Mouse (Mus musculus): ENCODE measurements at regions not wholly inside any gene's neighbourhood (a gene's known extent, or its start where the extent isn't known, plus 50 kb on each side); places are given as distances from the start of the nearest gene placed in this dataset.
"Not testable (repeated sequence)": the region's sequence is repeated elsewhere in the genome, so short reads cannot be mapped to it uniquely, and the experiment has no call there.

- no peak overlapping the region for H3K27ac ChIP-seq
- no peak overlapping the region for H3K4me3 ChIP-seq
- intact Hi-C loops (cut with DNase I) = no loop called here
- DNase-seq (ENCODE audit: extremely low spot score in 1 of 2, low spot score in 2 of 2) = no peak
- TF ChIP-seq CTCF (IDR thresholded peaks at IDR 0.05) = no peak
These were observed 284.0 kb downstream of the Adgb start for GRCm38 (mm10) chr10:10188113-10188512.

DNA sequence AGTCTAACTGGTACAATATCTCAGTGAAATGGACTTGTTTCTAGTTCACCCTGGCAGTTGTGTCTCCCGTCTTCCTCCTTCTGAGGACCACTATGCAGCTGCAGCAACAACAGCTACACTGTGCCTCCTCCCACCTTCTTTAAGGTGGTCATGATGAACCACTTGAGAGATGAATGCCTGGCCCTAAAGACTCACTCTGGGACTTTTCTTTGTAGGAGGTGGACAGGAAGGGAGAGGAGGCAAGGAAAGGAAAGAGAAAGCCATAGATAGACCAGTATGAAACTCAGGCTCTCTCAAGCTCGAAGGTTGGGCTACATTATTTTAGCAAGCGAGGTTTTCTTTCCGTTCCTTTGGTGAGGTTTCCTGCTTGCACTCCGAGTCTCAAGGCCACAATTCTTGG, 285.4 kb downstream of the Adgb start:
- no peak overlapping the region for H3K27ac ChIP-seq
- intact Hi-C loops (cut with DNase I) = no loop called here
- no peak overlapping the region for H3K4me3 ChIP-seq
- TF ChIP-seq CTCF (IDR thresholded peaks at IDR 0.05) = no peak
- DNase-seq (ENCODE audit: extremely low spot score in 1 of 2, low spot score in 2 of 2) = no peak

DNA sequence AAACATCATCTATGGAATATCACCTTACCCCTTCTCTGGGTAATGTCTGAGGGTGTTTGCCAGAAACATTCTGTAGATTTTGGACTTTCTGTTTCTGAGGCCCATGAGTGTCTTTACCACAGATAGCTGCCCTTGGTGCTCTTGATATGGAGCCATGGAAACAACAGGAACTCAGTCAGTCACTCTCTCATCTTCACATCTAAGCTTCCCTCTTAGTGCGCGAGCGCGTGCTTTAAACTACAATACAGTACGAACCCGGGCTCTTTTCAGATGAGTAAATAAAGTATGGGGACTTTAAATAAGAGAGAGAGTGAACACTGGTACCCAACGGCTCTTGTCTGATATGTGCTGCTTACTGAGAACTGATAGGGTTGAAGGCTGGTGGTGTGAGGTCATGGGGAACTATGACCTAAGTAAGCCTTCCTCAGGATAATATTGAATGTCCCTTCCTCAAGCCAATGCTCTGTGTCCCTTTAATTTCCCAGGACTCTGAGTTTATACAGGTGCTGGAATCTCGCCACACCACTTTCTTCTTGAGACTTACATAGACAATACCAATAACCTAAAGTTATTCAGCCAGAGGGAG, 284.5 kb upstream of the Stxbp5 start:
- no peak for DNase-seq (ENCODE audit: extremely low spot score in 1 of 2, low spot score in 2 of 2)
- no peak overlapping the region for H3K27ac ChIP-seq
- H3K4me3 ChIP-seq = no peak overlapping the region
- intact Hi-C loops (cut with DNase I) = no loop called here
- TF ChIP-seq CTCF (IDR thresholded peaks at IDR 0.05) = no peak

DNA sequence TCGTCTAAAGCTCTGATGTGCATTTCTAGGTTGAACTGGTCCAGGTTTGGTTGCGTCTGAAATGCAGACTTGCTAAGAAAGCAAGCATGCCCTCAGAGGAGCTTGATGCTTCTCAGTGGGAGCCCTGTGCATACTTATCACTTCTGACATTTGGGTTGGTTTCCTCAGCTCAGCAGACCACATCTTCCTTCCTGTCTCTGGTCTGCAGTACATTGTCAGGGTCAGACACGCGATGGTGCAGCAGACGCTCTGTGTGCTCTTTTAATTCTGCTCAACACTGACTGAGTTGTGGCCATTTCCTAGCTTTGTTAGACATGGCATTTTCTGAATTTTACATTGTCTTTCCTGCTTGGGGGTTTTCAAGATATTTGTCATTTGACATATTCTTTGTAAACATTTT, 283.5 kb upstream of the Stxbp5 start:
- H3K4me3 ChIP-seq = no peak overlapping the region
- intact Hi-C loops (cut with DNase I) = no loop called here
- TF ChIP-seq CTCF (IDR thresholded peaks at IDR 0.05) = no peak

GRCm38 (mm10) chr10:10177037-10177436, 276.2 kb upstream of the Stxbp5 start:
- DNase-seq (ENCODE audit: extremely low spot score in 1 of 2, low spot score in 2 of 2); intact Hi-C loops (cut with DNase I); H3K27ac ChIP-seq; H3K4me3 ChIP-seq: not testable (repeated sequence)

More for the DNA sequence above, 283.5 kb upstream of the Stxbp5 start:
- H3K27ac ChIP-seq = no peak overlapping the region
- DNase-seq (ENCODE audit: extremely low spot score in 1 of 2, low spot score in 2 of 2) = no peak
